Mouse (Mus musculus) adipocyte (in vitro differentiated cells): ENCODE results near the gene Sik2.

Source experiments
- DNase-seq: peaks from one replicate; pipeline ENCODE4 v3.0.0-alpha.2; 2016; ENCODE audit warnings: low spot score

Gene Sik2

GRCm38 (mm10) chr9:50865803-50866202, 143.1 kb downstream of the Sik2 start:
- DNase-seq = no peak

- DNase-seq = no peak
These were observed 144.0 kb downstream of the Sik2 start for GRCm38 (mm10) chr9:50864877-50865276.

DNA sequence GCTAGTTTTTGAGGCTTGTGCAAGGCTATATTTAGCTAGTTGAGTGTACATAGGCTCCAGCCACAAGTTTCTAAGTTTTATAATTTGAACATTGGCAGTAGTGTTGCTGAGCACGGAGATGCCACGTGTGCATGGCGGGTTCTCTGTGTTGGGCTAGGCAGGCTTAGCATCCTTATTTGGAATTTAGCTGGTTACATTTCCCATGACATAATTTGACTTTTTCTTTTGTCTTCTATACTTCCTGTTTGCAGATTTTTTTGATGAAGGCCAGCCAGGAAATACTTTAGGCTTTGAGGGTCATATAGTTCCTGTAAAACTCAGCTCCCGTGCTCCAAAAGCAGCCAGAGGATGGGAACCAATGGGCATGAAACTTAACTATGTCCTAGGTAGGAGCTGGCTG, 145.0 kb downstream of the Sik2 start:
- DNase-seq = no peak

GRCm38 (mm10) chr9:50861119-50861839, 147.6 kb downstream of the Sik2 start:
- DNase-seq = no peak

- no peak for DNase-seq
These were observed 150.2 kb downstream of the Sik2 start for GRCm38 (mm10) chr9:50858681-50859080.

- DNase-seq = no peak
These were observed 151.7 kb downstream of the Sik2 start for GRCm38 (mm10) chr9:50857082-50857641.

- DNase-seq = peak; percentile 85
These were observed 152.4 kb downstream of the Sik2 start for GRCm38 (mm10) chr9:50856341-50857081.

DNA sequence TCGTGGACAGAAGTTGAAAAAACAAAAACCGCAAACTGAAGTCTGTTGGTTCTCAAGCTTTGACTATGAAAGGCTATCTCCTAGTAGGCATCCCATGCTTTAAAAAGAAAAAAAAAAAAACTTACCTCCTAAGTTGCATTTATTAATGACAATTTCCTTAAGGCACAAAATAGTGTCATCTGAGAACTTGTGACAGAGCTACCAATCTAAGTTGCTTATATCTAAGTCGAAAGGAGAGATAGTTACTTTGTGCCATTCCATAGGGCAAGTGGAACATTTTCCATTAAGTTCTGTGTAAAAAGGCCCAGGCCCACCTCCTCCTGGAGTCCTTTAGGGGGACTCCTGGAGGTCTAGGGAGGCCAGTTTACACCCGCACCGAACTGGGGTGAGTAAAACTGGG, 153.1 kb downstream of the Sik2 start:
- DNase-seq = no peak

DNA sequence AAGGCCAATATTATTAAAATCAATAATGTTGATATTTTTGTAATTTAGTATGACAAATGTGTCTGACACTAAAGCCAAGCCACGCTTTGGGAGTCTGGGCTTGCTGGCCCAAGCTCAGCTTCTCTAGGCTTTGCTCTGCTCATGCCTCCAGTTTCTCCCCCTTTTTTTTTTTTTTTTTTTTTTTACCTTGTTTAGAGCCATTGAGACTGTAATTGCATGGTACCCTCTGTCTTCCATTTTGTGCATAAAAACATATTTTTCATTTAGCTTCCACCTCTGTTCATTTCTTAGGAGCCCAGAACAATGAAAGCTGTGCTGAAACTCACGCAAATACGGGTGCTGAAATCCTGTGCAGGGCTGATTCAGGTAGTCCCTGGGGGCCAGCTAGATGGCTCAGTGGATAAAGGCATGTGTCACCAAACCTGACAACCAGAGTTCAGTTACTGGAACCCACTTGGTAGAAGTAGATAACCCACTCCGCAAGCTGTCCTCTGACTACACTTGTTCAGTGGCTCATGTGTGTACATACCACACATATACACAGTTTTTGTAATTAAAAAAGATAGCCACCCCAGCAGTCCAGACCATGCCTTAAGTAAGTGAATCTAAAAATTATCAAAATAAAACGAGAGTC, 153.6 kb downstream of the Sik2 start:
- DNase-seq = no peak

DNA sequence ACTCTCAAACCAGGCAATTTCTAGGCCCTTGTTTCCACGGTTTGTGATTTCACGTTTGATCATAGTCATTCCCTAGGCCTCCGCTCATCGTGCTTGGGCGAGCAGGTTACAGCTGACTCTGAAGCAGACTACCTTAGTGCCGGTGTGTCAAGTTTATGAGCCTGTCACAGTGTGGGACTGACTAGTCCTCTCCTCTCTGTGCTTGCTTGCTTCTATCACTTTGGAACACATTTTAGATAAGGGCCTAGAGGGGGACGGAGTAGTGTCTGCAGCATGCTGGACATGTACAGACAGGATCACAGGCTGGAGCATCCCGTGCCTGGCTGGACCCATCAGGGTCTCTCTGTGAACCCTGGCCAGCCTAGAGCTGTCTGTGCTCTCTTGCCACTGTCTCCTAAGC, 154.5 kb downstream of the Sik2 start:
- no peak for DNase-seq

DNA sequence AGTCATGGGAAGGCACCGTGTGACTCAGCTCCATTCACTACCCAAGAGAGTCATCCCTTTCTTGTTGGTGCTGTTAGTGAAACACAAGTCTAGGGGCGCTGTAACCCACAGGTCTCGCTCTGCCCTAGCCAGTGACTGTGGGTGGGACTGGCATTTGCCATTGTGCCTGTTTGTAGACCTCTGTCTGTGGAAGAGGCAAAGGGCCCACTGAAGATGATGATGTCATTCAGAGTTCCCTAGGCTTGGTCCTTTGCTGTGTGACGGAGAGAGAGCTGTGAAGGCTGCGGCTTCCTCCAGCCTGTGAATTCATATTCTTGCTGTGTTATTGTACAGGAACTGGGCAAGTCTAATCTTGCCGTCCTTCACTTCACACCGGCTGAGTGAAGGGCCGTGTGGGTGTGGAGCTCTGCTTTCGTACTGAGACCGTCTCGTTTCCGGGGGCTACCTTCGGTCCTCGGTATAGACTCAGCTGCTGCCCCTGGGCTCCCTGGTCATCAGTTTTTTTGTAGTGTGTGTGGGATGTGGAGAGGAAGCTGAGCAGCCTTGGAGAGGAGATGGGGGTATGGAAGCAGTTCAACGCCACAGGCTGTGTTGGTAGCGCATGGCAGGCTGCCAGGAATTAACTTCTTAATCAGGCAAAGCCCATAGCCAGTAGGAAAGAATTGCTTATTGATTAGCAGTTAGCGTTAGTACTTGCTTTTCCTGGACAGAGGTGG, 156.1 kb downstream of the Sik2 start:
- DNase-seq = no peak

DNA sequence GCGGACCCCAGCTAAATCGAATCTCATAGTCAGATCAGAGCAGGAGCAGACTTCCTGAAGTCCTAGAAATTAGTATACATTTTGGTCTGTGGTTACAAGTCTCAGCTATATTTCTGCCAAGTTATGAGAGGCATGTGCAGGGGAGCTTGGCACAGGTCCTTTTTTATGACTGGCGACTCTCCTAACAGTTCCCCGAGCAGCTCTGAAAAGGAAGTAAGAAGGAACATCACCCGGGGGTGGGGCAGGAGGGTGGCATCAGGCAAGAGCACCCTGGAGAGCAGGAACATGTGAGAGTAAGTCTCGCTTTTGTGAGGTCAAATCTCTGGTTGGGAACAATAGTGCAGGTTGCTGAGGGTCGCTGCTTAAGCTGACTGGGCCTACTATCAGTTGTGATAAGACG, 158.2 kb downstream of the Sik2 start:
- no peak for DNase-seq

DNA sequence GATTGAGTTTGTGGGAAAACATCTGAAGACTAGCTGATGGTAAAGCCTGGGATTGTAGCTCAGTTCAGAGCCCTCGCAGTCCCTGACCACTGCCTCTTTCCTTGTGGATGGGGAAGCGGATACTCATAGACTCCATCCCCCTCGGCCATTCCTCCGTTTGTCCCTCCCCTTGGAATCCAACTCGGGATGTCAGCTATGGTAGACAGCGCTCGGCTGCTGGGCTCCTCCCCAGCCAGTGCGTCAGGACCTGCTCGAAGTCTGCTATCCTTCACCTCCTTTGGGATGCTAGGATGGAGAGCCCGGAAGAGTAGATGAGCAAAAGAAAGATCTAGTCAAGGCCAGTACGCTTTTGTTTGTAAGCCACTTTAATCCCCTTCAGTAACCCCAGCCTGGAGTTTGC, 158.6 kb downstream of the Sik2 start:
- no peak for DNase-seq

DNA sequence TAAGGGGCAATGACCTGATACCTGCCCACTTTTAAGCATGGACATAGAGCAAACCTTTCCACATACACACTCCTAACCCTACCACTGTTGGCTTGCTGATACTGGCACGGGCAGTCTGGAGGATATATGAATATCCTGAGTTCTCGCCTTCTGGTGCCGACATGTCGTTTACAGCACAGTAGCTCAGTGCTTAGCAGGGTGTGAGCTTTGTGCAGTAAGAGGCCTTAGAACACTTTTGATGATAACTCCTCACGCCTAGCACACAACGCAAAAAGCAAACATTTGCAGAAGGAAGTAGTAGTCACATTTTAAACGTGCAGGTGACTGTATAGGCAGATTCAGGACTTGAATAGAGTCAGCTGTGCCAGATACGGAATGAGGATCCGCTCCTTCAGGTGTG, 159.1 kb downstream of the Sik2 start:
- DNase-seq = no peak

GRCm38 (mm10) chr9:50849249-50849648, 159.6 kb downstream of the Sik2 start:
- peak; percentile 97 for DNase-seq

GRCm38 (mm10) chr9:50848821-50849220, 160.1 kb downstream of the Sik2 start:
- DNase-seq = no peak

- DNase-seq = no peak
These were observed 161.1 kb downstream of the Sik2 start for GRCm38 (mm10) chr9:50847606-50848368.

GRCm38 (mm10) chr9:50847133-50847532, 161.7 kb downstream of the Sik2 start:
- DNase-seq = no peak

DNA sequence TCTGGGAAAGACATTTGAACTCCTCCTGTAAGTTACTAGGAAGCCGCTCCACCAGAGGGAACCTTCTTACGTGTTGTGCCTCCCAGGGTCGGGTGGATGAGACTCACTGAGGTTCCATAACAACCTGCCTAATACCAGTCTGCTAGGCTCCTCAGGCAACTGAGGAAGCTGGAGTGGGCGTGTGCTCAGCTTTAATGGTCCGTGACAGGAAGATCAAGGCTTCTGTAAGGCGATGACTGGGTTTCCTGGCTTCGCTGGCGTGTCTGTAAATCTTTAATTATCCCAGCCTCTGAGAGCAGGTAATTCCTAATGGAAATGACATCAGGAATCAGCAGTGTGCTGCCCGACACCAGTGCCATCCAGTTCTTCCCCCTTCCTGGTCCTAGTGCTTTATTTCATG, 163.3 kb downstream of the Sik2 start:
- DNase-seq = no peak

DNA sequence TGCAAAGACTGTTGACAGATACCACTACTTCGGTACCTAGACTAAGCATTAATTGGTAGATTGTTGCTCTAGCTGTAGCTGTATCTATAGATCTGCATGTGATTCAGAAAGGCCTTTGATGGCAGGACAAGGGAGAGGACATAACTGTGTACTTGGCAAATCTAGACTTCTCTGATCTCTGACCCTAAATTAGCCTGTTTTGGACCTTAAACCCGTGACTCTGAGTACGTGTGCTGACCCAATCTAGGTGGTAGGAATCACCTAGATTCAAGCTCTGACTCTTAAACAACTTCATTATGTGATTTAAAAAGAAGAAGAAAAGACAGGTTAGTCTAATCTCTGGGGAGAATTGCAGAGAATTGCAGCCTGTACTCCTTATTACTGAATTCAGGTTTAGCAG, 163.8 kb downstream of the Sik2 start, which contains the start of gene Ppp2r1b:
Gene Ppp2r1b (plus strand): TSS at position 221 of the 400 bp plus-strand sequence.
- DNase-seq = no peak
